Mouse (Mus musculus) lung, postnatal 25 days (tissue): ENCODE results near the gene Wdfy4.

Experiments
- DNase-seq: peaks from one replicate; pipeline ENCODE4 v3.0.0; 2022; ENCODE audit warnings: low spot score

The Wdfy4 gene

DNA sequence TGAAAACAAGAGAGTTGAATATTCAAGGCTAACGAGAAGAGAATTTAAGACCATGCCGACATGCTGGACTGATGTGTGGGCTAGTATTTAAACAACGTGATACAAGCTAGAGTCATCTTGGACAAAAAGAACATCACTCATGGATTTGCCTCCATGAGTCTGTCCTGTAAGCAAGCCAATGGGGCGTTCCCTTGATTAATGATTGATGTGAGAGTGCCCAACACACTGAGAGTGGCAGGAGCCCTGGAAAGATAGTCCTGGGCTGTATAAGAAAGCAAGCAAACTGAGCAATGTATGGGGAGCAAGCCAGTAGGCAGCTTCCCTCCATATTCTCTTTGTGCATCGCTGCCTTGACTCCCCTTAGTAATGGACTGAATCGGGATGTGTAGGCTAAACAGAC lies 106.7 kb downstream of the Wdfy4 start:
- DNase-seq = no peak

GRCm38 (mm10) chr14:33078110-33078509 lies 107.2 kb downstream of the Wdfy4 start:
- DNase-seq = no peak

- DNase-seq = no peak
Observed at GRCm38 (mm10) chr14:33073355-33073754, 112.0 kb downstream of the Wdfy4 start.

- DNase-seq = no peak
Observed at GRCm38 (mm10) chr14:33072351-33072750, 113.0 kb downstream of the Wdfy4 start.

GRCm38 (mm10) chr14:33067676-33068075 lies 117.6 kb downstream of the Wdfy4 start:
- DNase-seq = no peak

- no peak for DNase-seq
Observed at GRCm38 (mm10) chr14:33062996-33063395, 122.3 kb downstream of the Wdfy4 start.

DNA sequence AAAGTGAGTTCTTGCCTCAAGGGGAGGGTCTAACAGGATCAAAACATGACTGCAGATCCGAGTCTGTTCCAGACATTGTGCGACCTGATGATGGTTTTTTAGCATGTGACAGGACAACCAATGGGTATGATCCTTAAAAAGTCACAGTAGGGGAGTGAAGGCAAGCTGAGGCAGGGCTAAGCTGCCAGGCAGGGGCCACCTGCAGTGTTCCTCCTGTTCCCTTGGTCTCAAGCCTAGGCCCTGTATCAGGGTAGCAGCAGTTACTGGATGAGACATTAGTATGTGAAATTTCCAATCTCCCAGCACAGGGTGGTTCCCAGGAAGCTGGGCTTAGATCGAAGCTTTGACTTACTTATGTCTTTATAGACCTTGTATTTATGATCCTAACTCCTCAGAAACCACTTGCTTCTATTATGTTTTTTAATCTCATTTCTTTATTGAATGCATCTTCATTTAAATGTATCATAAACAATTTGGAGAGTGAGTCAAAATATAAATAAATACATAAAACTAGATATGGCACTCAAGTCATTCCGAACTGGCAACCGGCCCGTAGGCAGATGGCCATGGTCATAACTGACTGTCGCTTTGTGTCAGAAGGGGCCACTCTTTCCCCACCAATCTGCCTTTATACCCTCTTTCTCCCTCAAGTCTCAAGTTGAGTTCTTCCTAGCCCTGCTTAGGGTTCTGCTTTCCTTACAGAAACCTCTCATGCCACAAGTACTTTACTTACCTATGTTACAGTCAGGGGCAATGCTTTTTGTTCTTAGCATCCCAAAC lies 126.2 kb downstream of the Wdfy4 start:
- no peak for DNase-seq

GRCm38 (mm10) chr14:33053441-33053840 lies 131.9 kb downstream of the Wdfy4 start:
- DNase-seq = no peak

DNA sequence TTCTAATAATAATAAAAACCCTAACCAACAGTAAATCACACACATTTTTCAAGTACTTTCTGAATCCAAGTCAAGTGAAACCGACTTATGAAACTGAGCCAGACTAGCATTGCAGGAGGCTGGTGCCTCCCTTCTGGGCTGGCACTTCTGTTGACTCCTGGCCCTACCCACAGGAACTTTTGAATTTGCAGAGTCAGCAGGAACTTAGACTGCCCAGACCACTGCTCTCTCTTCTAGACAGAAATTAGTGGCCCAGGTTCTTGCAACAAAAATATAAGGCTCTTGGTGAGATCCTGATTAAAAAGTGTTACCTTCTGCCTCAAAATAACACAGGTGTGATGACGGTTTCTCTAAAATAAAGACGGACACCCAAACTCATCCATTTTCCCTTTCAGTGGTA lies 140.1 kb downstream of the Wdfy4 start:
- DNase-seq = no peak

- DNase-seq = no peak
Observed at GRCm38 (mm10) chr14:33036811-33037210, 148.5 kb downstream of the Wdfy4 start.

DNA sequence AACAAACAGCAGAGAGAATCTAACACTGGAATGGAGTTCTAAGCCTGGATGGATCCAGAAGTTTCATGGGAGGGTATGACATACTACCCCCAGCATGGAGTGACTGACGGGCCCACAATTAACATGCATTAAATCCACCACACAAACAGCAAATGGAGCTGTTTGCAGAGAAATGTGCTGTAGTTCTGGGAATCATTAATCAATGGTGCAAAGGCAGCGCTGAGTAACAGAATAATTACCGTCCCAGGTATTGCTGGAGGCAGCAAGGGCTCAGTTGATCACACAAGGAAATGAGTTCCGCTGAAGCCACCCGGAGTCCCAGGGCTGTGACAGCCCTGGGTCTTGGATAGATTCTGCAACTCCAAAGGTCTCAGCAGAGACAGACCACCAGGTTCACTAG lies 149.9 kb downstream of the Wdfy4 start:
- no peak for DNase-seq

DNA sequence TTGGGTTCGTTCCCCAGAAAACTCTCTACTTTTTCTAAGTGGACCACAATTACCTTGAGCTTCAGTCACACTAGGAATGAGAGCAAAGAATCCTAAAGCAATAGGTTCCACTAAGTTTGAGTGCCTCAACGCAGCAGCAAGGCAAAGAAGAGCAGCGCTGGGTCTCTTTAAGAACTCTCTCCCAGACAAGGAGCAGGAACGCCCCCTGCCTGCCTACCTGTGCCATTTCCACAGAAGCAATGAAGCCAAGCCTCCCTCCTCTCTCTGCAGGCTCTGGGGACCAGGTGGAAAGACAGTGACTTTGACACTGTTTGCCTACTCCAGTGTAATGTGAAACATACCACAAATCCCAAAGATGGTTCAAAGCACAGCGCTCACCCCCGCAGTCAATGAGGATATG lies 151.9 kb downstream of the Wdfy4 start:
- no peak for DNase-seq

DNA sequence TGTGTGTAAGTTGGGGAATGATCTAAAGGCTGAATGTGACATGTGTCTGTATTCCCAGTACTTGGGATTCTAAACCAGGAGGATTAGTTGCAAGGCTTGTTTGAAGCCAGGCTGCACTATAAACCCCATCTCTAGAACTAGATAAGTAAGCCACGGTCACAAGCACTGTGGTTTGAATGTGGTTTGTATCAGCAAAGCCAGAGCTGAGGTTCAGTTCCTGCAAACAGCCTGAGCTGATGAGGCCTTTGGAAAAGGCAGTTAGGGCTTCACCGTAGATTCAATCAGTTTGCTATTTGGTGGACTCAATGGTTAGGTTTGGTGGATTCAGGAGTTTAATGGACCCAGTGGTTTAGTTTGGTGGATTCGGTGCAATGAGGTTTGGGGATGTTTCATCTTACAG lies 154.5 kb downstream of the Wdfy4 start:
- DNase-seq = no peak

GRCm38 (mm10) chr14:33019606-33020005 lies 165.7 kb downstream of the Wdfy4 start:
- DNase-seq = no peak

GRCm38 (mm10) chr14:33019050-33019449 lies 166.3 kb downstream of the Wdfy4 start:
- DNase-seq = no peak

GRCm38 (mm10) chr14:33007638-33008037 lies 177.7 kb downstream of the Wdfy4 start:
- no peak for DNase-seq

GRCm38 (mm10) chr14:33005114-33005513 lies 180.2 kb downstream of the Wdfy4 start:
- DNase-seq = no peak

- DNase-seq = no peak
Observed at GRCm38 (mm10) chr14:33000112-33000979, 185.0 kb downstream of the Wdfy4 start.

- no peak for DNase-seq
Observed at GRCm38 (mm10) chr14:32999511-32999910, 185.8 kb downstream of the Wdfy4 start.

DNA sequence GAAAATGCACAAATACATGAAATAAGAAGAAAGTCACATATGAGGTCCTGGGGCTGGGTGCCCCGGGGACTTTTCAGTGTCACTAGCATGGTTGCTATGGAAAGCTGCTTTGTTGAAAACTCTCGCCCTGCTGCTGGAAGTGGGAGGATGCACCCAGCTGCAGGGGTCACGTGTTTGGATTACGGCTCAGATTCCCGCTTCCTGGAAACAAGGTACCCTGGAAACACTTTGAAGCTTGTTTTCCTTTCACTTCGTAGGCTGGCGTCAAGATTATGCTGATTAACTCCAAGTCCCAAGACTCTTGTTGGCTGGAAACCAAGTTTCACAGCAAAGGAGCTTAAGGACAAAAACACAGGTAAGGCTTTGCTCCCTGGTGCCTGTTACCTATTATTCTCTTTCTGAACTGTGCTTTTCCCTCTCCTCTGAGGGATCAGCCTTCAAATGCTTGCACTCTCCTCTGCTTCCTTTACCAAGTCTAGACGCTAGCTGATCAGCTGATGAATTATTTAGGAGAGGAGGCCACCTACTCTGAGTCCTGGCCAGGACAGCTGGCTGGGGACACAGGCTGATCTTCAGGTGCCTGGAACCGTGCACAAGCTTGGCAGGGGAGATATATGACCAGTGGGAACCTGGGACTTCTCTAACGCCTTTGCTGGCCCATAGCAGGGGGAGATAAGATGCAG lies 190.2 kb downstream of the Wdfy4 start:
- peak; percentile 56 for DNase-seq

DNA sequence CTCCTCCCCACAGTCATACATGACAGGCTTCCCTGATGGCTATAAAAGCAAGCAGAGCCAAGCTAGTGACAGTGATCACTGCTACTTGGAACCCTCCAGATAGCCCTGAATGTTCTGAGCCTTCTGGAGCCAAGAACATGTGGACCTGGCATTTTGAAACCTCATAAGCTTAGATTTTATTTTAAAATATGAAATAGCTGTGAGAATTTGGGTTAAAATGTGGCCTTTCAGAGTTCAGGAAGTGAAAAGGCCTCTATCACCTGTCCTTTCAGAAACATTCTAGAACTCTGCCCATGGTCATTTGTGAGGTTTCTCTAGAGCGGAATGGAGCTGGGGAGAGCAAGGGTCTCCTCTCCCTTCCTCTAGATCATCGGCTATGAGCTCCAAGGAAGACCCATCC lies 194.2 kb downstream of the Wdfy4 start, which contains the start of gene Lrrc18:
Gene Lrrc18, plus strand, starts transcription at position 301 of the 400 bp plus-strand sequence.
- no peak for DNase-seq

DNA sequence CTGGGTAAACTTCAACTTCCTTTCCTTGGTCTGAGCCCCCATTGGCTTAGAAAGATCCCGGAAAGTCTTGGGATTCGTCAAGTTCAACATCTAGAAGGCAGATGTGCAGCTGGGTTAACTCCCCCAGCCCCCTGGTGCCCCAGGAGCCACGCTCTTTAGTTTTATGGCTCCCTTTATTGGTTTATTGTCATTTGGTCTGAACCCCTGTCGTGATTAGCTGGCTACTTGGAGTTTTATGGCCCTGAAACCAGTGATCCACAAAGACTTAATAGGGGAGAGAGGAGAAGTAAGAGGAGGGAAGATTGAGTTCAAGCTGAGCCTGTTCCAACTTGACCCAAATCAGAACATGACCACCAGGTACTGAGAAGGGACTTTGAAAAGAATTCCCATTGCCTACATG lies 198.6 kb downstream of the Wdfy4 start:
- no peak for DNase-seq
